Mouse (Mus musculus): ENCODE data around the gene Taar5. TPM values are rescaled to one million over a fixed set of nuclear protein-coding genes. Genes with fewer than 3 reads are reported as not detected.

Taar5 gene
- total RNA-seq, 1 experiment: not detected

GRCm38 (mm10) chr10:24008143-24008542 is 37.6 kb downstream of the Taar5 start:
- H3K4me3 ChIP-seq (ENCODE audit: insufficient read depth in 1 of 2, low read depth in 1 of 2, low read length in 2 of 2, poor library complexity in 1 of 2, severe bottlenecking in 1 of 2): no peak overlapping the region
- no peaks in the 10 kb centered on the region for H3K4me1 ChIP-seq (ENCODE audit: control insufficient read depth in 2 of 2, insufficient read depth in 2 of 2, low read length in 2 of 2, poor library complexity in 1 of 2)
- in situ Hi-C loops (cut with MboI; ENCODE audit: low sequenced_read_pairs in 2 of 2, unreplicated experiment in 2 of 2): no loop called here
- DNase-seq (ENCODE audit: low read depth, low spot score): no peak
- no peaks in the 10 kb centered on the region for H3K36me3 ChIP-seq (ENCODE audit: control insufficient read depth, insufficient read depth, low read length, poor library complexity, severe bottlenecking)
- H3K9ac ChIP-seq (ENCODE audit: insufficient read depth, low read depth, low read length, poor library complexity, severe bottlenecking): no peak overlapping the region
- no peak for TF ChIP-seq ZC3H11A (IDR thresholded peaks at IDR 0.05; ENCODE audit: borderline replicate concordance, low read depth, low read length)
- TF ChIP-seq ZNF384 (IDR thresholded peaks at IDR 0.05; ENCODE audit: low read depth, low read length): no peak
- TF ChIP-seq CHD2 (IDR thresholded peaks at IDR 0.05; ENCODE audit: low read depth, low read length): no peak
- no peak for TF ChIP-seq HCFC1 (IDR thresholded peaks at IDR 0.05; ENCODE audit: borderline replicate concordance, insufficient read depth, low read length)
- no peak for TF ChIP-seq MAFK (IDR thresholded peaks at IDR 0.05; ENCODE audit: insufficient read depth, low read depth, low read length)
- H3K9me3 ChIP-seq (ENCODE audit: control insufficient read depth, insufficient read depth, low read depth, low read length): no peaks in the 10 kb centered on the region
- no peak overlapping the region for H3K27ac ChIP-seq (ENCODE audit: insufficient read depth, low read depth, low read length, poor library complexity, severe bottlenecking)

Other genes starting within 250 kb of the Taar5 start
- 3,853 and 4,411 TPM in 2 replicates for gene Rps12, start 183.4 kb upstream of the Taar5 start, total RNA-seq (2012; rRNA removed)
- 4.1 and 5.9 TPM in 2 replicates for gene Slc18b1, start 173.7 kb upstream of the Taar5 start, total RNA-seq (2012; rRNA removed)
- not detected in 2 replicates for gene Vnn3, start 119.2 kb upstream of the Taar5 start, total RNA-seq (2012; rRNA removed)
- 2.0 and 4.1 TPM in 2 replicates for gene Vnn1, start 76.0 kb upstream of the Taar5 start, total RNA-seq (2012; rRNA removed)
- not detected in 2 replicates for gene Taar1, start 50.4 kb upstream of the Taar5 start, total RNA-seq (2012; rRNA removed)
- gene Taar2, start 32.1 kb upstream of the Taar5 start, total RNA-seq (2012; rRNA removed): not detected in 2 replicates
- not detected in 2 replicates for gene Taar3, start 21.1 kb upstream of the Taar5 start, total RNA-seq (2012; rRNA removed)
- gene Taar4, start 10.2 kb upstream of the Taar5 start, total RNA-seq (2012; rRNA removed): not detected in 2 replicates
- not detected in 2 replicates for gene Taar6, start 14.9 kb downstream of the Taar5 start, total RNA-seq (2012; rRNA removed)
- not detected in 2 replicates for gene Taar7a, start 22.8 kb downstream of the Taar5 start, total RNA-seq (2012; rRNA removed)
- not detected in 2 replicates for gene Taar7b, start 29.2 kb downstream of the Taar5 start, total RNA-seq (2012; rRNA removed)
- not detected in 2 replicates for gene Taar7d, start 56.5 kb downstream of the Taar5 start, total RNA-seq (2012; rRNA removed)
- not detected in 2 replicates for gene Taar7e, start 66.9 kb downstream of the Taar5 start, total RNA-seq (2012; rRNA removed)
- gene Taar7f, start 78.8 kb downstream of the Taar5 start, total RNA-seq (2012; rRNA removed): not detected in 2 replicates
- gene Taar8a, start 105.8 kb downstream of the Taar5 start, total RNA-seq (2012; rRNA removed): not detected in 2 replicates
- gene Taar8b, start 121.6 kb downstream of the Taar5 start, total RNA-seq (2012; rRNA removed): not detected in 2 replicates
- not detected in 2 replicates for gene Taar8c, start 131.2 kb downstream of the Taar5 start, total RNA-seq (2012; rRNA removed)
- not detected in 2 replicates for gene Taar9, start 138.8 kb downstream of the Taar5 start, total RNA-seq (2012; rRNA removed)
- gene Stx7, start 178.6 kb downstream of the Taar5 start, total RNA-seq (2012; rRNA removed): 27.0 and 44.5 TPM in 2 replicates